Mouse (Mus musculus) C2C12 (cell line): Measurements from ENCODE around the gene Appbp2.

Experiments
- CTCF ChIP-seq: IDR thresholded peaks from one replicate; pipeline ENCODE4 v1.5.1; 2011; ENCODE audit not compliant: control insufficient read depth, insufficient read depth, insufficient read length
- FOSL1 ChIP-seq: IDR thresholded peaks from one replicate; pipeline ENCODE4 v1.8.0; 2011; ENCODE audit warnings: mild to moderate bottlenecking, low read length; ENCODE audit not compliant: poor library complexity, insufficient read depth, severe bottlenecking
- MAX ChIP-seq: IDR thresholded peaks from one replicate; pipeline ENCODE4 v1.6.1; 2011; ENCODE audit warnings: mild to moderate bottlenecking, control low read depth
- USF1 ChIP-seq: IDR thresholded peaks from one replicate; pipeline ENCODE4 v1.6.1; 2011; ENCODE audit warnings: low read depth, mild to moderate bottlenecking, control low read depth, moderate library complexity

DNA sequence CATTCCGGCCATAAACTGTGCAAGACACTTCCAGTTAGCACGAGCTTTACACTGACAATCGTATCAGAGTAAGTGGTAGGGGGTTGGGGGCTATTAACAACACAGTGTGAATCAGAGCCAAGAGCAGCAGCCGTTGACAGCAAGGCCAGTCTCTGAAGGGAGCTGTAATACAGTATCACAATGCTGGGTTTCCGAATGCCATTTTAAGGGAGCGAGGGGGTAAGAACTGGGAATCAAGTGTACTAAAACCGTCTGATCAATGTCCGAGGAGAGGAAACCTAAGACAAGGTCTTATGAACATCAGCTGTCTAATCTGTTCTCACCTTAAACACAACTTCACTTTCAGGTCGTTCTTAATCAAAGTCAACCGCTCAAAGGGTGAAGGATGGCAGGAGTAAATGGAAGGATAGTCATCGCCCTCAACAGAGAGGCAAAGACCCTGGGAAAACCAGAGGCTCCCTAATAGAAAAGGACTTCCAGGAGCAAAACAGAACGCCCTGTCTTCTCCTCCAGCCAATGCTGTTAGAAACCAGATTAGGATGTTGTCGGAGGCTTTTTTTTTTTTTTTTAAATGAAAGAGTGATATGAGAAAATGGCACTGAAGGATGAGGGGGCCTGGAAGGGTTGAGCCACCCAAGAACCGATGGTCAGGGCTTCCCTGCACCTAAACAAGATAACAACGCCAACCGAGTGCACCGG lies 96.0 kb downstream of the Appbp2 start:
- TF ChIP-seq CTCF = no peak
- no peak for TF ChIP-seq FOSL1
- TF ChIP-seq MAX = no peak
- no peak for TF ChIP-seq USF1
